Mouse (Mus musculus) sigmoid colon, adult 10 weeks (tissue): ENCODE results near the gene Gm16381. TPM values are rescaled to one million over a fixed set of nuclear protein-coding genes. Genes with fewer than 3 reads are reported as not detected.

ENCODE experiments used
- polyA plus RNA-seq: library from polyadenylated mRNA; stranded (reverse); fragments of 350-450 nt; fragmentation: Illumina TruSeq; extraction: RNeasy Lipid Tissue Mini Kit (QIAGEN cat#74804); gene quantifications from one replicate; pipeline ENCODE4 v1.2.3, GENCODE M21; 2014; ENCODE audit warnings: low read depth, low replicate concordance

The Gm16381 gene
- not detected for polyA plus RNA-seq

DNA sequence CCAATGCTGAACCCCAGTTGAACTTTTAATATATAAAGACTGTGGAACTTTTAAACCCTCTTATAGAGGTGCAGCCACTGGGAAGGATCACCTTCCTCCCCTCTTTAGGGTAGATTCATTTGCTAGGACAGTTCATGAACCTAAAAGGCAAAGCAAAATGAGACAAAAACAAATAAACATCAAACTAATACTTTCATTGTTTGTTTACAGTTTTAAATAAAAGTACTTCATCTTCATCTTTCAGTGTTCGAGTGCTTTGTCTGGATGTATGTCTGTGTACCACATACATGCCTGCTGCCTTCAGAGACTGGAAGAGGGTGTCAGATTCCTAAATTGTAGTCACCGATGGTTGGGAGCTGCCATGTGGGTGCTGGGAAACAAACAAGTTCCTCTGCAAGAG, at the start of gene Gm16381:
TSS of gene Gm16381 (minus strand) at position 101 of the 400 bp plus-strand sequence.

DNA sequence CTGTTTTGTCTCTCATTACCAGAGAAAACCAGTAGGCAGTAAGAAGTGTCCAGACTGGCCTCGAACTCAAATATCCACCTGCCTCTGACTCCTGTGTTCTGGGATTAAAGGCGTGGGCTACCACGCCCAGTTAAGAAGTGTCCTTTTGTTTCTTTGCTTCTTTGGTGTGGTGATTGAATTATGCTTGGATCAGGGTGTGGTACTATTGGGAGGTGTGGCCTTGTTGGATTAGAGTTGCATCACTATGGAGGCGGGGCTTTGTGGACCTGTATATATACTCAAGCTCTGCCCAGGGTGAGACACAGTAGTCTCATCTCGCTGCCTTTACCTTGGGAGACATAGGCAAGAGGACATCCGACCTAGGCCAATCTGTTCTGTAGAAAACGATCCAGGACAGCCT, 25.9 kb downstream of the Gm16381 start, which contains the start of gene Gm4027:
TSS of gene Gm4027 (plus strand) at position 301 of the 400 bp plus-strand sequence.

DNA sequence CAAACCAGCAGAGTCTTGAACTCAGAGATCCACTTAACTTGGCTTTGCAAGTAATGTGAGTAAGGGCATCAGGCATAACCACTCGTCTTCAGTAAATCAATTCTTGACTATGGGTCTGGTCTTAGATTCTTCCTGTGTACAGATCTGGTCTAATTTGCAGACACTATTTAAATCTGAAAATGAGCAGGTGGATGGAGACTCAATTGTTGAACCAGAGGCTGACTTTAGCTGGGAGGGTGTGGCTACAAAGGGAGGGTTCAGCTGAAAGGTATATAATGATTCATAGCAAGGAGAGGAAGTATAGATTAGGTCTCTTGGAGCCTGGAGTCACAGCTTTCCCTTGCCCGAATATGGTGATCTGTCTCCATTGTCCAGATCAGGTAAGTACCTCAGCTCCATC, 42.0 kb downstream of the Gm16381 start, which contains the start of gene Oog1:
TSS of gene Oog1 (plus strand) at position 301 of the 400 bp plus-strand sequence.

Other genes with a start within 250 kb of the Gm16381 start
- gene Slirp, start 200.7 kb downstream of the Gm16381 start, polyA plus RNA-seq, result 139 TPM
- gene Alkbh1, start 200.6 kb downstream of the Gm16381 start, polyA plus RNA-seq, result 25.8 TPM
- gene Snw1, start 172.3 kb downstream of the Gm16381 start, polyA plus RNA-seq, result 90.1 TPM
- gene Gm5788, start 149.9 kb downstream of the Gm16381 start, polyA plus RNA-seq, result not detected
- not detected for gene Gm8300, start 130.3 kb downstream of the Gm16381 start, polyA plus RNA-seq
- not detected for gene Oog1, start 41.9 kb downstream of the Gm16381 start, polyA plus RNA-seq
- not detected for gene Gm4027, start 25.8 kb downstream of the Gm16381 start, polyA plus RNA-seq
- gene Gm21319, start 131.1 kb upstream of the Gm16381 start, polyA plus RNA-seq, result not detected
- gene Gm21936, start 150.9 kb upstream of the Gm16381 start, polyA plus RNA-seq, result not detected
- not detected for gene BB287469, start 172.0 kb upstream of the Gm16381 start, polyA plus RNA-seq
- gene Gm2001, start 197.7 kb upstream of the Gm16381 start, polyA plus RNA-seq, result not detected
- not detected for gene Gm2016, start 229.5 kb upstream of the Gm16381 start, polyA plus RNA-seq